8 mouse cellular contexts compared by ENCODE assay signal in genomic region chr19:9836581-9837340, GRCm38 (mm10). TPM values are rescaled to one million over a fixed set of nuclear protein-coding genes. Genes with fewer than 3 reads are reported as not detected.
DNase-seq lines count a peak whose midpoint lies in the region; ATAC-seq lines count a peak whose summit lies in the region.
"Not testable (repeated sequence)": the region's sequence is repeated elsewhere in the genome, so short reads cannot be mapped to it uniquely, and the experiment has no call there.

No protein-coding gene starts in this region.

- not testable (repeated sequence) for H3K4me2 ChIP-seq in heart, embryonic 11.5 days

- not testable (repeated sequence) for H3K4me1 ChIP-seq in heart, embryonic 11.5 days (ENCODE audit: control insufficient read depth, insufficient read depth, low read length)

- H3K27ac ChIP-seq in heart, embryonic 11.5 days (ENCODE audit: low read depth, low read length), result not testable (repeated sequence)

- H3K4me3 ChIP-seq in heart, embryonic 11.5 days (ENCODE audit: low read depth, low read length), result not testable (repeated sequence)

- 12% methylated on average over 18 of the region's 21 CpGs for WGBS in heart, embryonic 11.5 days (ENCODE audit: insufficient replicate concordance)

- ATAC-seq in heart, embryonic 11.5 days (replicated peaks; ENCODE audit: insufficient number of reproducible peaks, low FRiP score, low TSS enrichment), result peak; percentile 63; the same call in 1 of the 2 replicates

- not testable (repeated sequence) for H3K9ac ChIP-seq in heart, embryonic 11.5 days (ENCODE audit: low read depth, low read length)

- not testable (repeated sequence) for H3K36me3 ChIP-seq in heart, embryonic 11.5 days (ENCODE audit: control insufficient read depth, insufficient read depth, low read length)

- DNase-seq in adrenal gland, postnatal 25 days, result peak; percentile 37
- peak; percentile 5 for DNase-seq in fibroblast of lung, adult 2 months (ENCODE audit: low read depth)
- DNase-seq in kidney, adult 18-20 months, result peak; percentile 56
- DNase-seq in left cerebral cortex, postnatal 10 days (ENCODE audit: extremely low spot score in 1 of 2, low spot score in 2 of 2), result peak; percentile 33 to 49
- DNase-seq in lung, postnatal 36 days, result peak; percentile 74
- DNase-seq in right cerebral cortex, adult 18-20 months, result peak; percentile 30
- peak; percentile 5 to 48 for DNase-seq in urinary bladder, postnatal 36 days (ENCODE audit: low spot score in 2 of 2)

- intact Hi-C loops in left cerebral cortex, postnatal 10 days (cut with DNase I), result not testable (repeated sequence)

- H3K27me3 ChIP-seq in heart, embryonic 11.5 days (ENCODE audit: control insufficient read depth, insufficient read depth, low read length), result not testable (repeated sequence)

- not testable (repeated sequence) for H3K9me3 ChIP-seq in heart, embryonic 11.5 days (replicated peaks; ENCODE audit: control insufficient read depth, low read length)

RNA-seq across cellular contexts. Expression of gene Scgb2a2, which starts 10.6 kb away (rescaled TPM):
- not detected in 2 replicates for total RNA-seq in adrenal gland, postnatal 25 days (2021)
- polyA plus RNA-seq in heart, embryonic 11.5 days (2014; fragmentation: Nextera tagmentation; extraction: Ambion mirVana), result not detected in 2 replicates
- not detected for total RNA-seq in left cerebral cortex, postnatal 10 days (2021)

Comparison
In these comparisons a context has a peak if more than half of its experiments do, and no peak if none do; other contexts are left out.
1. DNase-seq: peak in every context shown above with its lines; median percentile 74 in lung, postnatal 36 days; 56 in kidney, adult 18-20 months; 41 in left cerebral cortex, postnatal 10 days; 37 in adrenal gland, postnatal 25 days; 30 in right cerebral cortex, adult 18-20 months; 26 in urinary bladder, postnatal 36 days; 5 in fibroblast of lung, adult 2 months.